Mouse (Mus musculus): ENCODE data around the gene Olfr739.

DNA sequence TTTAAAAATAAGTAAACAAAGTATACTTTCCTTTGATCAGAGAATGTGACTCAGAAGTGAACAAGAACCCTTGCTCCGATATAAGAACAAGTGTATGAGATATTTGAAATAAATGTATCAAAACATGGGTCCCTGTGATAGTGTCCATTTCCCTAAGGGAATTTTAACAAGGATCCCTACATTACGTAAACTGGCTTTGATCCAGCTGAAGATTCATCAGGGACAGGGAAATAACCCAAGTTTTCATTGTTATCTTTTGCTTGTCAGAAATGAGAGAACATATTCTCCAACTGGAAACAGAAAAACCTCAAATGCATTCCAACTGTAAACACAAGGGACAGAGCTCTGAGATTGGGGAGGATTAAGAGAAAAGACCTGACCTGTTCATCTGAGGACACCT is 37.6 kb upstream of the Olfr739 start, which contains the start of gene Olfr736:
- TF ChIP-seq MAX (IDR thresholded peaks at IDR 0.05) (no peak), CTCF (IDR thresholded peaks at IDR 0.05; ENCODE audit: control insufficient read depth, insufficient read depth, insufficient read length) (no peak)
